Mouse (Mus musculus): ENCODE data around the gene Ripk1.

- TF ChIP-seq CTCF (IDR thresholded peaks at IDR 0.05) (no peak), EP300 (IDR thresholded peaks at IDR 0.05; ENCODE audit: insufficient read depth, low read depth, low read length) (no peak), POLR2A (IDR thresholded peaks at IDR 0.05; ENCODE audit: insufficient read depth, low read depth, low read length) (no peak)
Measured at GRCm38 (mm10) chr13:34038056-34038432, 35.9 kb downstream of the Ripk1 start.

Measured in heart, adult 2 months (tissue).